Mouse (Mus musculus): ENCODE measurements at regions not wholly inside any gene's neighbourhood (a gene's known extent, or its start where the extent isn't known, plus 50 kb on each side); places are given as distances from the start of the nearest gene placed in this dataset.
"Not testable (repeated sequence)": the region's sequence is repeated elsewhere in the genome, so short reads cannot be mapped to it uniquely, and the experiment has no call there.

DNA sequence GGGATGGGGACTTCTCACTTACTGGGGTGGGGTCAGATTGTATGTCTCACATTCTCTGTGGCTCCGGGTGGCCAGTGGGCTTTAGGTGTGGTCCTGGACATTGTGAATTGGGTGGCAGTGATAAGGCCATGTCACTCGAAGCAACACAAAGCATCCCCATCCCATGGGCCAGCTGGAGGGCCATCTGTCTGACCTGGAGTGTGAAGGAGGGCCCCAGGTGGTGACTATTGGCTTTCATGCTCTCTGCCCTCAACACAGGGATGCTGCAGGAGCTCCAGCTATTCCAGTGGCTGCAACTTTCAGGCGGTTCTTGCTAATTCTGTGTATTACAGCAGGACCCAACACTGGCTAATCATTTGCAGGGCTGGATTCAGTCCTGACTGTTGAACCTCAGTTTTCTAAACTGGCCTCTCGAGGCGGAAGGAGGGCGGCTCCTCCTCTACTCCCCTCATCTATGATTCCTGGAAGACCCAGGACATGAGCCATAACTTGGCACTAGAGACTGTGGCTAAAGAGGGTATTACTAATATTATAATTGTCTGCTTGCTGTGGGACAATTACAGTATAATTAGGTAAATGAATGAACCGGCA is 64.1 kb downstream of the 9530068E07Rik start:
- no peak for ATAC-seq (ENCODE audit: low TSS enrichment)

GRCm38 (mm10) chr11:52471128-52471527 is 74.9 kb downstream of the 9530068E07Rik start:
- ATAC-seq (ENCODE audit: low TSS enrichment), result not testable (repeated sequence)

DNA sequence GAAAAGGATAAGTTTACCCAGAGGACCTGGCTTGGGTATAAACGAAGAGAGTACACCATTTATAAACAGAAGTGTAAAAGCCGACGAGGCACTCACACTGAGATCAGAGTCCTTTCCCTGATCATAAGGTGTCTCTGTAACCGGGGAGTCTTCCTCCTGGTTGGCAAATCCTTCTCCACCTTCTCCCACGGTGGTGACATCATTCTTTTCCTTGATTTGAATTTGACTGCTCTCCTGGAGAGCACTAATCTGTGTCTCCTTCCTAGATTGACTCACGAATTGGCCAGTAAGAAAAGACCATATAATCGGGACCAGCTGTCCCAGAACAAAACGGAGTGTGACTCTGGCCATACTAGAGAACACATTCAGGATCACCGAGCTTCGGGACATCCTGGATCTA is 83.9 kb downstream of the 9530068E07Rik start:
- ATAC-seq (ENCODE audit: low TSS enrichment), result not testable (repeated sequence)

GRCm38 (mm10) chr11:52480694-52481093 is 84.5 kb downstream of the 9530068E07Rik start:
- not testable (repeated sequence) for ATAC-seq (ENCODE audit: low TSS enrichment)

GRCm38 (mm10) chr11:52483534-52483933 is 87.3 kb downstream of the 9530068E07Rik start:
- ATAC-seq (ENCODE audit: low TSS enrichment), result not testable (repeated sequence)

DNA sequence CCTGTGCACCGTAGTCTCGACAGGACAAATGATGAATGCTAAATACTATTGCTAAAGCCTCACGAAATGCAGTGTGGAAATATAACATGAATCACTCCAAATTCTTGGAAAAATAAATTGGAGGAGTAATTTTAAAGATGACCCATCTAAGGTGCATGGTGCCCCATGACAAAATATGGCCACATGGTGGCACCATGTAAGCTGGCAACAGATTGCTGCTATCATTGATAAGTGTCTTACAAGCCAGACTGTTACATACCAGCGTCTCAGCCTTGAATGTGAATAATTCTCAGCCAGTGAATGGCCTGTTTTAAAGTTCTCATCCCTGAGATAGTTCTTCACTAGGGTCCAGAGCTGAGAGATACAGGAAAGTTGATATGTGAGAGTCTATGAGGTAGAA is 92.3 kb downstream of the 9530068E07Rik start:
- peak; percentile 65; the same call in 1 of the 2 replicates for ATAC-seq (ENCODE audit: low TSS enrichment)

- ATAC-seq (ENCODE audit: low TSS enrichment), result no peak
Observed at GRCm38 (mm10) chr11:52493336-52493735, 97.1 kb downstream of the 9530068E07Rik start.

GRCm38 (mm10) chr11:52496908-52497307 is 100.7 kb downstream of the 9530068E07Rik start:
- ATAC-seq (ENCODE audit: low TSS enrichment), result no peak

DNA sequence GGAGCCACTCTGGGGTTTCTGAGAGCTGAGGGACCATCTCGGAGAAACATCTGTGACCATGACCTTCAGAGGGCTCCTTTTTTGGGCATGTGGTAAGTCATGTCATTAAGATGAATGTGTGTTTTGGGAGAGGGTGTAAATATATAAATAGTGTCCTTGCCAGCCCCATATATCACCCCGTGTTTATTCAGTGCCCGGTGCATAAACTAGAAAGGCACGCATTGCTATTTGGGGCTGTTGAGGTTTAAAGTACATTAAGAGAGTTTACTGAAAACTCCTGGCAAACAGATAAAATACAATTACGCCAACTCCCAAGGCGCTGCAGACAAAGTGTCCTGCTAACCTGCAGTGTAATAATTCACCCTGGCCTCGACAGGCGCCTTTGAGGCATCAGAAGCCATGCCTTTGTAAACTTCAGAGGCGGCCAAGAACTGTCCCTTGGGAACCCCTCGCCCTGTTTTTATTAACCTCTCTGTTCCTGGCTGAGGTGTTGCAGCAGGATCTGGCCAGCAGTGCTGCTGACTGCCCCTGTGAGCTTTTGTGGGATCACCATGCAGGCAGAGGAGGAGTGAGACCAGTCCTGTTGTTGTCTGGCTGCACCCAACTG is 106.6 kb downstream of the 9530068E07Rik start:
- no peak for ATAC-seq (ENCODE audit: low TSS enrichment)

- no peak for ATAC-seq (ENCODE audit: low TSS enrichment)
Observed at GRCm38 (mm10) chr11:52511831-52512297, 115.6 kb downstream of the 9530068E07Rik start.

DNA sequence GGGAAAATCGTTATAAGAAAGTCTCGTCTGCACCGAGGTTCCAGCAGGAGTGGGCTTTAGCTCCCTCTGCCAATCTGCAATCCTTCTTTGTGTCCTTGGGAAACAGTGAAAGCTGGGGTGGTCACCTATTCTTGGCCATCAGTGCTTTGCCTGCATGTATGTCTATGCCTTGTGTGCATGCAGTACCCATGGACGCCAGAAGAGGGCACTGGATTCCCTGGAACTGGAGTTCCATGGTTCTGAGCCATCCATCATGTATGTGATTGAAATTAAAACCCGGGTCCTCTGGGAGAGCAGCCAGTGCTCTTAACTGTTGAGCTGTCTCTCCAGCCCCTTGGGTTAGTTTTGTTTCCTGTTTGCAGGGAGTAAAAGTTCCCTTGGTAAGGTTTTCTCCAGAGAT is 121.1 kb downstream of the 9530068E07Rik start:
- ATAC-seq (ENCODE audit: low TSS enrichment), result no peak

GRCm38 (mm10) chr11:52519877-52520276 is 123.6 kb downstream of the 9530068E07Rik start:
- ATAC-seq (ENCODE audit: low TSS enrichment), result no peak

DNA sequence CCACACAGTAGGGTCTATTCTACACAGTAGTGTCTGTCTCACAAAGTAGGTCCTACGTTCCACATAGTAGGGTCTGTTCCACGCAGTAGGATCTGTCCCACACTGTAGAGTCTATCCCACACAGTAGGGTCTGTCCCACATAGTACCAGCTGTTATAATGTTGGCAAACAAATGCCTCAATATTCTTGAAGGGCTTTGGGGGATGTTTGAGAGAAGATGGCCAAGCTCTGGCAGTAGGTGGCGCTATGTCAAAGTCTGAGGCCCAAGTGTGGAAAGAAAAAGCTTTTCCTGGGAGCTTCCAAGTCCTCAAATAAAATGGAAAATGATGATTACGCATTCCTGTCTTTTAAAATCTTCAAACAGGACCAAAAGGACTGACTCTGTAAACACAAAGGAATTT is 125.7 kb downstream of the 9530068E07Rik start:
- ATAC-seq (ENCODE audit: low TSS enrichment), result peak; percentile 76

GRCm38 (mm10) chr11:52522384-52522783 is 126.2 kb downstream of the 9530068E07Rik start:
- peak; percentile 48; the same call in 1 of the 2 replicates for ATAC-seq (ENCODE audit: low TSS enrichment)

GRCm38 (mm10) chr11:52523191-52523590 is 127.0 kb downstream of the 9530068E07Rik start:
- no peak for ATAC-seq (ENCODE audit: low TSS enrichment)

GRCm38 (mm10) chr11:52523671-52524070 is 127.4 kb downstream of the 9530068E07Rik start:
- no peak for ATAC-seq (ENCODE audit: low TSS enrichment)

- peak; percentile 75 for ATAC-seq (ENCODE audit: low TSS enrichment)
Observed at GRCm38 (mm10) chr11:52525446-52525845, 129.2 kb downstream of the 9530068E07Rik start.

DNA sequence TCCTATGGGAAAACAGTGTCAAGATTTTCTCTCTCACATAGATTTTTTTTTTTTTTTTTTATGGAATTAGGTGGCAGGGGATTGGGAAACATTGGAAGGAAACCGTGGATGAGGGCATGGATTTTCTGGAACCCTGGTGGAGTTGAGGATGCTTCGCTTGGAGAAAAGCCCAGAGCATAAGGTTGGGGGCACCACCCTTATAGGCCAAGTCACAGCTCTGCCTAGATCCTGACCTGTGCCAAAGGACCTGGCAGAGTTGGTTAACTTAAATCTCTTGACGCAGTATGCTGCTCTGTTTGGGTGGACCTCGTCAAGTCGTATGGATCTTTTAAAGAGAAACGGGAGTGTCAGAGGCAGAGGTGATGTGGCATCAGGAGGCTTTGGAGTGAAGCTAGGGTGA is 130.1 kb downstream of the 9530068E07Rik start:
- ATAC-seq (ENCODE audit: low TSS enrichment), result no peak

DNA sequence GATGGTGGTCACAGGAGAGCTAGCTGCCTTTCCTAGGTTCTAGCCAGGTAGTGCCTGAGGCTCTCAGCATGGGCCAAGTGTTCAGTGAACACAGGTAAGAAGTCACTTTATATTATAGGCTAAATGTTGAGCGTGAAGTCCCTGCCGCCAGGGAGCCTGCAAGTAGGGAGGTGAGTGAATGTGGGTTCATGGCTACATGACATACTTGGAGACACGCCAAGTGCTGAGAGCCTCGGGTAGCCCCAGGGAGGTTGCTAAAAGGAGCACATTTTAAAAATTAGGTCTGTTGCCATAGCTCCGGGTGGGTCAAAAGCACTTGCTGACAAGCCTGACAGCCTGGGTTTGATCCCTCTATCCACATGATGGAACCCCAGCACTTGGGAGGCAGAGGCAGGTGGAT is 137.2 kb downstream of the 9530068E07Rik start:
- ATAC-seq (ENCODE audit: low TSS enrichment), result no peak

DNA sequence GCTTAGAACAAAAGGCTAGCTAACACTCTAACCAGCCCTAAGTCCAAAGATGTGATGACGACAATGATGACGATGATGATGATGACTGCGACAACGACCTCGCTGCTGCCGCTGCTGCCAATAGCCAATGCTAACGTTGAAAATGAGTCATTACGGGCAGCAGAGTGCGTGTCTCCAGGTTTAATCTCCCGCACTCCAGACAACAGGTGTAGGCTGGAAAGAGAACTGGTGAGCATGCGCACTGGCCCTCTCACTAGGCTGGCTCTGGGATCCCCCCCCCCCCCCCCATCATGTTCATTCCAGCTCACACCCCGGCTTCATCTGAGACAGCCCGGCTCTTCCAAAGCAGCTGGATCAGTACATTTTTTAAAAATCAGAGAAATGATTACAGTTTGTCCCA is 138.4 kb downstream of the 9530068E07Rik start:
- 0 out of 2 replicates have a peak, but pooled peaks have one; percentile 11 for ATAC-seq (ENCODE audit: low TSS enrichment)

- peak; percentile 49; the same call in 1 of the 2 replicates for ATAC-seq (ENCODE audit: low TSS enrichment)
Observed at GRCm38 (mm10) chr11:52536211-52536610, 140.0 kb downstream of the 9530068E07Rik start.

GRCm38 (mm10) chr11:52536841-52537240 is 140.6 kb downstream of the 9530068E07Rik start:
- ATAC-seq (ENCODE audit: low TSS enrichment), result peak; percentile 80

- ATAC-seq (ENCODE audit: low TSS enrichment), result no peak
Observed at GRCm38 (mm10) chr11:52537819-52538435, 141.7 kb downstream of the 9530068E07Rik start.

Data from frontal cortex, adult (tissue).